27 mouse cellular contexts compared by ENCODE assay signal in genomic region chr16:43831957-43832356, GRCm38 (mm10).
"Had no signal": no experiment of that assay in that cellular context is flagged by ENCODE, and none has a peak within 500 bp of the region (broad histone marks: within the 10 kb centered on the region; RNA-seq: fewer than 3 reads in every experiment).

No protein-coding gene starts in this region.

- H3K4me3 ChIP-seq: heart, embryonic 10.5 days; heart, embryonic 13.5 days; heart, embryonic 15.5 days; hindbrain, embryonic 13.5 days; hindbrain, embryonic 15.5 days; kidney, embryonic 15.5 days; limb, embryonic 13.5 days; limb, embryonic 15.5 days; liver, embryonic 12.5 days had no signal

- ATAC-seq: hindbrain, postnatal 0 days; inflammation-experienced regulatory T-cells, adult 6 months; intestine, embryonic 16.5 days; liver, embryonic 12.5 days had no signal

- DNase-seq: gastrocnemius, postnatal 14 days; gastrocnemius, postnatal 36 days; heart, adult 18-20 months; heart, postnatal 14 days; heart, postnatal 36 days; kidney, adult 11 months; kidney, adult 2 months; kidney, adult 9 months; kidney, postnatal 14 days; kidney, postnatal 36 days; layer of hippocampus, adult 9-11 months; layer of hippocampus, postnatal 36 days; left cerebral cortex, postnatal 4 days had no signal

- H3K9ac ChIP-seq: heart, embryonic 13.5 days; heart, embryonic 15.5 days; hindbrain, embryonic 13.5 days; hindbrain, embryonic 15.5 days; kidney, embryonic 15.5 days; limb, embryonic 13.5 days; limb, embryonic 15.5 days; liver, embryonic 12.5 days; liver, embryonic 14.5 days had no signal

- H3K36me3 ChIP-seq: heart, embryonic 10.5 days; heart, embryonic 13.5 days; heart, embryonic 15.5 days; hindbrain, embryonic 13.5 days; hindbrain, embryonic 15.5 days; kidney, embryonic 15.5 days; limb, embryonic 13.5 days; limb, embryonic 15.5 days; liver, embryonic 12.5 days had no signal

- H3K9me3 ChIP-seq: heart, embryonic 10.5 days; heart, embryonic 13.5 days; heart, embryonic 15.5 days; hindbrain, embryonic 13.5 days; hindbrain, embryonic 15.5 days; kidney, embryonic 15.5 days; limb, embryonic 13.5 days; limb, embryonic 15.5 days; liver, embryonic 12.5 days had no signal

- H3K27me3 ChIP-seq: heart, embryonic 13.5 days; heart, embryonic 15.5 days; hindbrain, embryonic 13.5 days; hindbrain, embryonic 15.5 days; kidney, embryonic 15.5 days; limb, embryonic 13.5 days; limb, embryonic 15.5 days; liver, embryonic 12.5 days had no signal

- H3K4me2 ChIP-seq: heart, embryonic 13.5 days; heart, embryonic 15.5 days; hindbrain, embryonic 13.5 days; hindbrain, embryonic 15.5 days; kidney, embryonic 15.5 days; limb, embryonic 13.5 days; limb, embryonic 15.5 days; liver, embryonic 12.5 days had no signal

- H3K27ac ChIP-seq: heart, embryonic 10.5 days; heart, embryonic 13.5 days; heart, embryonic 15.5 days; hindbrain, embryonic 13.5 days; hindbrain, embryonic 15.5 days; hindbrain, postnatal 0 days; kidney, embryonic 15.5 days; kidney, postnatal 0 days; limb, embryonic 13.5 days; limb, embryonic 15.5 days; liver, embryonic 12.5 days; liver, embryonic 14.5 days had no signal

- H3K4me1 ChIP-seq: heart, embryonic 10.5 days; heart, embryonic 15.5 days; hindbrain, embryonic 13.5 days; hindbrain, embryonic 15.5 days; kidney, embryonic 15.5 days; limb, embryonic 13.5 days; limb, embryonic 15.5 days; liver, embryonic 12.5 days had no signal
